Mouse (Mus musculus) neural tube, embryonic 11.5 days (tissue): ENCODE results near the gene Olfr613. TPM values are rescaled to one million over a fixed set of nuclear protein-coding genes. Genes with fewer than 3 reads are reported as not detected.
"Not testable (repeated sequence)": the region's sequence is repeated elsewhere in the genome, so short reads cannot be mapped to it uniquely, and the experiment has no call there.

Source experiments
- ATAC-seq: fragments of 200-750 bp; cut with Nextera tagmentation; 2 replicates; pipeline ENCODE4 v1.8.0; 2017; ENCODE audit warnings: moderate number of reproducible peaks, mild to moderate bottlenecking, moderate TSS enrichment, moderate library complexity; ENCODE audit not compliant: insufficient read depth, low FRiP score, low TSS enrichment
- DNase-seq: peaks from one replicate; pipeline ENCODE4 v3.0.0-alpha.2; 2015; ENCODE audit warnings: low spot score
- H3K27ac ChIP-seq: fragments of 300-500 bp; sonication (generic); 2 replicates; pipeline ENCODE4 v1.5.1; 2014; ENCODE audit warnings: low read depth, mild to moderate bottlenecking, low read length
- H3K27me3 ChIP-seq: fragments of 300-500 bp; sonication (generic); 2 replicates; pipeline ENCODE4 v1.6.1; 2014; ENCODE audit warnings: mild to moderate bottlenecking, low read length, mixed read lengths; ENCODE audit not compliant: control insufficient read depth, insufficient read depth
- H3K36me3 ChIP-seq: fragments of 300-500 bp; sonication (generic); 2 replicates; pipeline ENCODE4 v1.6.1; 2014; ENCODE audit warnings: mild to moderate bottlenecking, low read length, moderate library complexity, mixed read lengths; ENCODE audit not compliant: control insufficient read depth, insufficient read depth
- H3K4me1 ChIP-seq: fragments of 300-500 bp; sonication (generic); 2 replicates; pipeline ENCODE4 v1.6.1; 2014; ENCODE audit warnings: low read length, mixed read lengths; ENCODE audit not compliant: control insufficient read depth, insufficient read depth
- H3K4me2 ChIP-seq: fragments of 300-500 bp; sonication (generic); 2 replicates; pipeline ENCODE4 v1.6.1; 2014; ENCODE audit warnings: low read depth, mild to moderate bottlenecking, moderate library complexity
- H3K4me3 ChIP-seq: fragments of 300-500 bp; sonication (generic); 2 replicates; pipeline ENCODE4 v1.5.1; 2014; ENCODE audit warnings: low read depth, low read length
- H3K9ac ChIP-seq: fragments of 300-500 bp; sonication (generic); 2 replicates; pipeline ENCODE4 v1.6.1; 2014; ENCODE audit warnings: mild to moderate bottlenecking, low read length
- H3K9me3 ChIP-seq: fragments of 300-500 bp; sonication (generic); 2 replicates; pipeline ENCODE4 v1.6.1; 2016; ENCODE audit warnings: low read length; ENCODE audit not compliant: control insufficient read depth
- WGBS: fragments of 180-500 bp; shearing (Covaris S2); extraction: QIAGEN DNeasy Blood & Tissue Kit; methylation state at CpG from one replicate; pipeline ENCODE4 v1.1.7; 2014; 5-methylcytosine and 5-hydroxymethylcytosine counted together
- polyA plus RNA-seq: library from polyadenylated mRNA; unstranded; fragments of >200 nt; fragmentation: Nextera tagmentation; extraction: Ambion mirVana; gene quantifications from 2 replicates; pipeline ENCODE4 v1.2.1, GENCODE M21; 2014

Olfr613 gene
- not detected in 2 replicates for polyA plus RNA-seq

GRCm38 (mm10) chr7:103547774-103548173, at the start of gene Olfr613:
TSS of gene Olfr613 (plus strand) at chr7:103548074.
- 87% methylated on average over 2 of the region's 2 CpGs for WGBS
- Histone ChIP-seq H3K4me1 (no peaks in the 10 kb centered on the region), H3K9me3 (no peaks in the 10 kb centered on the region), H3K4me2 (no peak within 1 kb of the TSS), H3K27me3 (no peaks in the 10 kb centered on the region), H3K9ac (no peak within 1 kb of the TSS), H3K27ac (no peak within 1 kb of the TSS), H3K4me3 (no peak within 1 kb of the TSS), H3K36me3 (no peaks in the 10 kb centered on the region)
- no peak for DNase-seq
- no peak for ATAC-seq

DNA sequence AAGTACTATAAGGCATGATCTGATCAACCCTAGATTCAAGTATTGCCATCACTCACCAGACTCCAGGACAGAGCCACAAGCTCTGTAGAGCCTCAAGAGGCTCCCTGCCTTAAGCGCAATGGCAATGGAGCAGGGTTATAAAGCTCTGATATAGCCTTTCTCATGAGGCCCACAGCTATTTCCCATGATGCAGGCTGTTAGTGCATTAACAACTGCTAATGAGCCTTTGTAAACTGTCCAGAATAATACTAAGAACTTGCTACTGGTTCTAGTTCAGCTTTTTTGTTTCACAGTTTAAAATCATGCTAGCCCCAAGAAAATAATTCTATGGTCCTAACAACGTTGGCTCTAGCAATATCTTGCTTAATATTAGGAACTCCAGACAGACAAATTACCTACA, 35.9 kb upstream of the Olfr613 start, which contains the start of gene Olfr610:
Gene Olfr610, minus strand, starts transcription at position 101 of the 400 bp plus-strand sequence.
- no peak for DNase-seq

GRCm38 (mm10) chr7:103520746-103521145, 27.1 kb upstream of the Olfr613 start, which contains the start of gene Olfr611:
TSS of gene Olfr611 (minus strand) at chr7:103520846.
- H3K9me3 ChIP-seq, H3K4me1 ChIP-seq, H3K4me3 ChIP-seq, H3K4me2 ChIP-seq, H3K27ac ChIP-seq, DNase-seq, ATAC-seq, H3K36me3 ChIP-seq, H3K27me3 ChIP-seq, H3K9ac ChIP-seq: not testable (repeated sequence)
- 70% methylated on average over 1 of the region's 1 CpGs for WGBS

More for the DNA sequence above, 35.9 kb upstream of the Olfr613 start, which contains the start of gene Olfr610:
- no peak within 1 kb of the TSS for H3K4me2 ChIP-seq
- no peak within 1 kb of the TSS for H3K4me3 ChIP-seq
- H3K27me3 ChIP-seq, result no peaks in the 10 kb centered on the region
- WGBS, result 88% methylated on average over 2 of the region's 2 CpGs
- ATAC-seq, result no peak
- H3K36me3 ChIP-seq, result no peaks in the 10 kb centered on the region
- no peaks in the 10 kb centered on the region for H3K9me3 ChIP-seq
- H3K9ac ChIP-seq, result no peak within 1 kb of the TSS
- no peaks in the 10 kb centered on the region for H3K4me1 ChIP-seq
- no peak within 1 kb of the TSS for H3K27ac ChIP-seq

GRCm38 (mm10) chr7:103542617-103543016, 5.3 kb upstream of the Olfr613 start, which contains the start of gene Olfr612:
TSS of gene Olfr612 (minus strand) at chr7:103542717.
- H3K4me1 ChIP-seq, H3K4me3 ChIP-seq, H3K27me3 ChIP-seq, H3K9ac ChIP-seq, H3K27ac ChIP-seq, H3K4me2 ChIP-seq, H3K9me3 ChIP-seq, DNase-seq, ATAC-seq, H3K36me3 ChIP-seq: not testable (repeated sequence)
- WGBS, result 91% methylated on average over 2 of the region's 2 CpGs

GRCm38 (mm10) chr7:103555779-103556178, 7.9 kb downstream of the Olfr613 start, which contains the start of gene Olfr615:
TSS of gene Olfr615 (plus strand) at chr7:103556079.
- no peak for DNase-seq

DNA sequence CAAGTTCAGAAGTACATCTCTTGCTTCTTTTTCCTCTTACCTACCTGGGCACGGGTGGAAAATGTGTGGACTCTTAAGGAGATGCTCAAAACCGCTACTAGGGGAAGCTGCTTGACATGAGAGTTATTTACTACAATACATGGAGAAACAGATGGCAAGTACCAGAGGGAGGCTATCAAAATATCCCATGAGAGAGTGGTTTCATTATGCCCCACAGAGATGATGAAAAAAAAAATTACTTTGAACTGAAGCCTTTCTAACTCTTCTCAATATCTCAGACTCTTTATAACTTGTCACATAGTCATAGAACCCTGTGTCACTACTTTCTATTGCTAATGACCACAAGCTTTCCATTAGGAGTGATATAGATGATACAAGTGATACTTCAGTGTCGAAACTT, 21.2 kb downstream of the Olfr613 start, which contains the start of gene Olfr616:
Gene Olfr616, minus strand, starts transcription at position 101 of the 400 bp plus-strand sequence.
- no peaks in the 10 kb centered on the region for H3K9me3 ChIP-seq
- H3K4me3 ChIP-seq, result no peak within 1 kb of the TSS
- no peak within 1 kb of the TSS for H3K4me2 ChIP-seq
- no peaks in the 10 kb centered on the region for H3K4me1 ChIP-seq
- no peak within 1 kb of the TSS for H3K9ac ChIP-seq
- DNase-seq, result no peak
- ATAC-seq, result no peak
- no peaks in the 10 kb centered on the region for H3K36me3 ChIP-seq
- no peaks in the 10 kb centered on the region for H3K27me3 ChIP-seq
- H3K27ac ChIP-seq, result no peak within 1 kb of the TSS
- WGBS, result 84% methylated on average over 3 of the region's 3 CpGs

More at GRCm38 (mm10) chr7:103555779-103556178, 7.9 kb downstream of the Olfr613 start, which contains the start of gene Olfr615:
- Histone ChIP-seq H3K9ac (no peak within 1 kb of the TSS), H3K4me2 (no peak within 1 kb of the TSS), H3K4me1 (no peaks in the 10 kb centered on the region), H3K27me3 (no peaks in the 10 kb centered on the region), H3K36me3 (no peaks in the 10 kb centered on the region), H3K4me3 (no peak within 1 kb of the TSS), H3K27ac (no peak within 1 kb of the TSS), H3K9me3 (no peaks in the 10 kb centered on the region)
- no peak for ATAC-seq
- 91% methylated on average over 2 of the region's 2 CpGs for WGBS

DNA sequence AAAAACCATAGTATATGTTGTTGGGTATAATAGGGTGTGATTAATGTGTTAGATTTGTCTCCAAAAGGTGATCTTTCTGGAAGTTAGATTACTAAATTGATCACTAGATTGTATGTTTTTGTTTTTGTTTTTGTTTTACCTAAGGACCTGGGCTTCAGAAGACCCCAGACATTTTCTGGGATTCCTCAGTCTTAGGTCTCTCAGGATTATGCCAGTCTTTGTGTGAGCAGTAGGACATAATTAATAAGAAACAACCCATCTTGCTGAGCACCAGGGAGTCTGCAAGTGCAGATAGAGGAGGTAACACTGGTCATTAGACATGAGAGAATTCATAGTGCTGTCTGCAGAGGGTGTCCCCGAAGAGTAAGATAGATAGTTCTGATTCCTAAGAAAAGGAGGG, 24.9 kb downstream of the Olfr613 start, which contains the start of gene Olfr617:
Gene Olfr617, plus strand, starts transcription at position 301 of the 400 bp plus-strand sequence.
- 91% methylated on average over 1 of the region's 1 CpGs for WGBS
- ATAC-seq (no peak), DNase-seq (no peak)
- H3K27me3 ChIP-seq, result no peaks in the 10 kb centered on the region
- H3K9me3 ChIP-seq, result no peaks in the 10 kb centered on the region
- no peak within 1 kb of the TSS for H3K9ac ChIP-seq
- no peak within 1 kb of the TSS for H3K4me3 ChIP-seq
- H3K36me3 ChIP-seq, result no peaks in the 10 kb centered on the region
- H3K27ac ChIP-seq, result no peak within 1 kb of the TSS
- H3K4me1 ChIP-seq, result no peaks in the 10 kb centered on the region
- no peak within 1 kb of the TSS for H3K4me2 ChIP-seq

- Histone ChIP-seq H3K9ac (no peak within 1 kb of the TSS), H3K4me3 (no peak within 1 kb of the TSS), H3K9me3 (no peaks in the 10 kb centered on the region), H3K4me1 (no peaks in the 10 kb centered on the region), H3K36me3 (no peaks in the 10 kb centered on the region), H3K27ac (no peak within 1 kb of the TSS), H3K4me2 (no peak within 1 kb of the TSS), H3K27me3 (no peaks in the 10 kb centered on the region)
- WGBS, result 71% methylated on average over 2 of the region's 2 CpGs
- no peak for DNase-seq
- no peak for ATAC-seq
Observed at GRCm38 (mm10) chr7:103589803-103590202, 41.9 kb downstream of the Olfr613 start, which contains the start of gene Olfr618. TSS of gene Olfr618 (plus strand) at chr7:103590103.

- no peak within 1 kb of the TSS for H3K9ac ChIP-seq
- H3K4me3 ChIP-seq, result no peak within 1 kb of the TSS
- H3K36me3 ChIP-seq, result no peaks in the 10 kb centered on the region
- H3K27ac ChIP-seq, result no peak within 1 kb of the TSS
- no peak within 1 kb of the TSS for H3K4me2 ChIP-seq
- DNase-seq, result no peak
- H3K27me3 ChIP-seq, result no peaks in the 10 kb centered on the region
- ATAC-seq, result no peak
- H3K4me1 ChIP-seq, result no peaks in the 10 kb centered on the region
- no peaks in the 10 kb centered on the region for H3K9me3 ChIP-seq
Observed at GRCm38 (mm10) chr7:103600275-103600674, 52.4 kb downstream of the Olfr613 start, which contains the start of gene Olfr619. TSS of gene Olfr619 (plus strand) at chr7:103600575.
